Mouse (Mus musculus): ENCODE data around the gene Gm21650. TPM values are rescaled to one million over a fixed set of nuclear protein-coding genes. Genes with fewer than 3 reads are reported as not detected.
"Not testable (repeated sequence)": the region's sequence is repeated elsewhere in the genome, so short reads cannot be mapped to it uniquely, and the experiment has no call there.

The Gm21650 gene
- not detected in 2 replicates for total RNA-seq (2012; rRNA removed)
- not detected in 2 replicates for total RNA-seq (2014; rRNA removed)
- not detected in 2 replicates for polyA plus RNA-seq (2012; ENCODE audit: insufficient read length, low read depth)

DNA sequence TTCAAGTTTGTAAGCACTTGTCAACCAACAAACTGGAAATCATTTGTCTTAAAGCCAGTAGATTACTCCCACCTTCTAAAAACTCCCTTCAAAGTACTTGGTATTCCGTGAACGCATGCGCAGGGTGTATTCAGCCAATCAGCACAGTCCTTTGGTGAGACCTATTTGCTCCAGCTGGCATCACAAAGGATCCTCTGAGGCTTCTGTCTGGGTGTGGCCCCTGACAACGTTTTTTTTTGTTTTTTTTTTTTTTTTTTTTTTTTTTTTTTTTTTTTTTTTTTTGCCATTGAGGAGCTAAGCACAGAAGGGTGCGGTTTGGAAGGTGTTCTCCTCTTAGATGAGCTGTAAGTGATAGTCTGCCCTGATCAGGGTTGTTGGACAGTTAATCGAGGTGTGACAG is at the start of gene Gm21650:
Gm21650 (plus strand) TSS at position 301 of the 400 bp plus-strand sequence.
- H3K4me3 ChIP-seq (replicated peaks in 1 of 3; ENCODE audit: low read depth in 2 of 3, low read length in 2 of 3, poor library complexity in 1 of 3); H3K27ac ChIP-seq (ENCODE audit: insufficient read depth, low read depth); H3K9ac ChIP-seq (ENCODE audit: insufficient read depth, low read depth); H3K4me2 ChIP-seq (ENCODE audit: insufficient read depth, low read depth, poor library complexity, severe bottlenecking); H3K4me1 ChIP-seq (ENCODE audit: control insufficient read depth in 1 of 2, insufficient read depth in 2 of 2); H3K9me3 ChIP-seq (replicated peaks; ENCODE audit: low read length); H3K79me2 ChIP-seq (replicated peaks; ENCODE audit: control insufficient read depth, extremely low read depth, insufficient read depth, poor library complexity, severe bottlenecking); H3K27me3 ChIP-seq (replicated peaks); dilution Hi-C loops (cut with MboI; ENCODE audit: extremely low pct_ligation_motif_present, extremely low pct_unique_long_range_greater_than_20kb, low sequenced_read_pairs); in situ Hi-C loops (cut with MboI; ENCODE audit: low pct_ligation_motif_present, low pct_unique_long_range_greater_than_20kb, low sequenced_read_pairs); H3K36me3 ChIP-seq (replicated peaks in 1 of 2; ENCODE audit: control insufficient read depth in 1 of 2, insufficient read depth in 1 of 2, low read length in 1 of 2); DNase-seq (ENCODE audit: extremely low read depth): not testable (repeated sequence)
